Mouse (Mus musculus) ZHBTc4 (cell line): ENCODE data around the gene Ciz1.

ENCODE experiments used
- DNase-seq: peaks from one replicate; pipeline ENCODE4 v3.0.0-alpha.2; 2011; ENCODE audit warnings: low read depth, low spot score

Gene Ciz1

GRCm38 (mm10) chr2:32319586-32320580 lies 32.2 kb upstream of the Ciz1 start:
- no peak for DNase-seq

- DNase-seq = no peak
Observed at GRCm38 (mm10) chr2:32320721-32321120, 31.4 kb upstream of the Ciz1 start.

GRCm38 (mm10) chr2:32321591-32322298 lies 30.4 kb upstream of the Ciz1 start:
- no peak for DNase-seq

GRCm38 (mm10) chr2:32322754-32323741 lies 29.1 kb upstream of the Ciz1 start:
- no peak for DNase-seq

GRCm38 (mm10) chr2:32324322-32324721 lies 27.8 kb upstream of the Ciz1 start:
- peak; percentile 42 for DNase-seq

- no peak for DNase-seq
Observed at GRCm38 (mm10) chr2:32325342-32325741, 26.8 kb upstream of the Ciz1 start.

- DNase-seq = no peak
Observed at GRCm38 (mm10) chr2:32327200-32327599, 24.9 kb upstream of the Ciz1 start.

GRCm38 (mm10) chr2:32328911-32329460 lies 23.1 kb upstream of the Ciz1 start:
- peak; percentile 29 for DNase-seq

GRCm38 (mm10) chr2:32329531-32329930 lies 22.6 kb upstream of the Ciz1 start:
- DNase-seq = no peak

- DNase-seq = no peak
Observed at GRCm38 (mm10) chr2:32332159-32332558, 20.0 kb upstream of the Ciz1 start.

GRCm38 (mm10) chr2:32335888-32336287 lies 16.2 kb upstream of the Ciz1 start:
- no peak for DNase-seq

- DNase-seq = no peak
Observed at GRCm38 (mm10) chr2:32339912-32340642, 12.1 kb upstream of the Ciz1 start.

- DNase-seq = no peak
Observed at GRCm38 (mm10) chr2:32340836-32341633, 11.1 kb upstream of the Ciz1 start.

- DNase-seq = no peak
Observed at GRCm38 (mm10) chr2:32341634-32341939, 10.5 kb upstream of the Ciz1 start.

GRCm38 (mm10) chr2:32342039-32342438 lies 10.1 kb upstream of the Ciz1 start:
- no peak for DNase-seq

GRCm38 (mm10) chr2:32342539-32343350 lies 9.4 kb upstream of the Ciz1 start:
- no peak for DNase-seq

- DNase-seq = no peak
Observed at GRCm38 (mm10) chr2:32343351-32343671, 8.8 kb upstream of the Ciz1 start.

- no peak for DNase-seq
Observed at GRCm38 (mm10) chr2:32344056-32344455, 8.1 kb upstream of the Ciz1 start.
